Mouse (Mus musculus): ENCODE measurements around the gene Cmpk1. TPM values are rescaled to one million over a fixed set of nuclear protein-coding genes. Genes with fewer than 3 reads are reported as not detected.
A peak's percentile ranks its signal among the peaks of the same experiment; 100 is the strongest.

Cmpk1 gene
- total and polyA plus RNA-seq, 2 experiments from 2014 or later = 70.3 to 199 TPM

GRCm38 (mm10) chr4:114938248-114938647 is 48.8 kb downstream of the Cmpk1 start:
- no peak for TF ChIP-seq CTCF (IDR thresholded peaks at IDR 0.05; ENCODE audit: low read depth)
- Histone ChIP-seq H3K9me3 (ENCODE audit: low read length) (no peaks in the 10 kb centered on the region), H3K9ac (replicated peaks; ENCODE audit: low read length) (no peak overlapping the region), H3K4me2 (ENCODE audit: low read depth, low read length) (no peak overlapping the region), H3K27ac (no peak overlapping the region), H3K4me3 (ENCODE audit: low read length) (no peak overlapping the region), H3K4me1 (ENCODE audit: insufficient read depth, low read length) (no peaks in the 10 kb centered on the region), H3K27me3 (ENCODE audit: insufficient read depth, low read length) (no peaks in the 10 kb centered on the region), H3K36me3 (ENCODE audit: insufficient read depth, low read length) (no peaks in the 10 kb centered on the region)
- WGBS = 67% methylated on average over 3 of the region's 3 CpGs
- DNase-seq (ENCODE audit: low spot score) = no peak
- no peak for ATAC-seq

DNA sequence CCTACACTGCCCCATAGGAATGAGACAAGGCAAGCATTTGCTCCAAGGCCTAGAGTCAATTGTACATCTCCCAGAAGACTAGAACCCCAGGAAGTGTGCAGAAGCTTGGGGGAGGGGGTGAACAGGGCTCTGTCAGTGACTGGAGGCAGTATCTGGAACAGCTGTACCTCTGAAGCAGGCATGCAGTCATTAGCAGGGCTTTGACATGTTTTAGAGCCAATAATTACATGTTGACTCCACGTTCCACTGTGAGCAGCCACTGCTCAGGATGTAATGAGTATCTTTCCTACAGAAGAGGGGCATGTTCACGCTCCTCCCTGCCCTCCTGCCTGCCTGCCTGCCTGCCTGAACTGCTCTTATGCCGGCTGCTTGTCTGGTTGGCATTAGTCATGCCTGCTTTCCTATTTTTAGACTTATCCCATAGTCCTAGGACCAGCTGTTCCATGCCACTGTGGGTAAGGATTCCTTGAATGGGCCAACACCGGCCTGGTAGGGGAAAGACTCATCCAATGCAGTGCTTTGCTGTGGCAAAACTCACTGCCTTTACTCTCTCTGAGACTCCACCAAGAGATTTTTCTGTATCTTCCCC is 49.5 kb downstream of the Cmpk1 start:
- Histone ChIP-seq H3K36me3 (ENCODE audit: insufficient read depth, low read length) (no peaks in the 10 kb centered on the region), H3K9ac (replicated peaks; ENCODE audit: low read length) (no peak overlapping the region), H3K27ac (no peak overlapping the region), H3K4me2 (ENCODE audit: low read depth, low read length) (no peak overlapping the region), H3K9me3 (ENCODE audit: low read length) (no peaks in the 10 kb centered on the region), H3K27me3 (ENCODE audit: insufficient read depth, low read length) (no peaks in the 10 kb centered on the region), H3K4me3 (ENCODE audit: low read length) (no peak overlapping the region), H3K4me1 (ENCODE audit: insufficient read depth, low read length) (no peaks in the 10 kb centered on the region)
- TF ChIP-seq CTCF (IDR thresholded peaks at IDR 0.05; ENCODE audit: low read depth) = no peak
- no peak for DNase-seq (ENCODE audit: low spot score)
- ATAC-seq = no peak
- 56% methylated on average over 4 of the region's 4 CpGs for whole genome bisulfite sequencing

DNA sequence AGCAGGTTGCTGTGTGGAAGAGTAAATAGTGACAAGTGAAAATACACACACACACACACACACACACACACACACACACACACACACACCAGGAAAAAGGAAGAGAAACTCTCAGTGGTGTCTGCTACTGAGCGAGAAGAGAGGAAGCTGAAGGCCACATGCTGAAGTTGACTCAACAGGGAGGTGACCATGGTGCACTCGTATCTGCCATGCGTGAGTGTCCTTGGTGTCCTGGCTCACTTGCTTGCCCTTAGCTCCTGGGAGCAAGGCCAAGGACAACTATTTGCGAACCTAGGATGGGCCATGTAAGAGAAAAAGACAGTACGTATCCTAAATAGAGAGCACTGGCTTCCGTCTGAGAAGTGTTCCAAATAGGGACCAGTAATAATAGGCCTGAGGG is 52.9 kb downstream of the Cmpk1 start:
- 85% methylated on average over 6 of the region's 6 CpGs for WGBS
- H3K9me3 ChIP-seq (ENCODE audit: low read length) = no peaks in the 10 kb centered on the region
- no peak overlapping the region for H3K27ac ChIP-seq
- H3K36me3 ChIP-seq (ENCODE audit: insufficient read depth, low read length) = no peaks in the 10 kb centered on the region
- no peak overlapping the region for H3K4me3 ChIP-seq (ENCODE audit: low read length)
- TF ChIP-seq CTCF (IDR thresholded peaks at IDR 0.05; ENCODE audit: low read depth) = no peak
- H3K9ac ChIP-seq (replicated peaks; ENCODE audit: low read length) = no peak overlapping the region
- ATAC-seq = no peak
- DNase-seq (ENCODE audit: low spot score) = no peak
- peaks cover 2% of the 10 kb centered on the region; the same call in 1 of the 2 replicates for H3K27me3 ChIP-seq (ENCODE audit: insufficient read depth, low read length)
- H3K4me1 ChIP-seq (ENCODE audit: insufficient read depth, low read length) = no peaks in the 10 kb centered on the region
- H3K4me2 ChIP-seq (ENCODE audit: low read depth, low read length) = no peak overlapping the region

GRCm38 (mm10) chr4:114932747-114933146 is 54.3 kb downstream of the Cmpk1 start:
- no peaks in the 10 kb centered on the region for H3K4me1 ChIP-seq (ENCODE audit: insufficient read depth, low read length)
- no peak for TF ChIP-seq CTCF (IDR thresholded peaks at IDR 0.05; ENCODE audit: low read depth)
- H3K9me3 ChIP-seq (ENCODE audit: low read length) = no peaks in the 10 kb centered on the region
- DNase-seq (ENCODE audit: low spot score) = no peak
- H3K4me3 ChIP-seq (ENCODE audit: low read length) = no peak overlapping the region
- WGBS = 90% methylated on average over 4 of the region's 4 CpGs
- ATAC-seq = no peak
- no peak overlapping the region for H3K9ac ChIP-seq (replicated peaks; ENCODE audit: low read length)
- H3K27me3 ChIP-seq (ENCODE audit: insufficient read depth, low read length) = peaks cover 9% of the 10 kb centered on the region
- H3K36me3 ChIP-seq (ENCODE audit: insufficient read depth, low read length) = no peaks in the 10 kb centered on the region
- no peak overlapping the region for H3K27ac ChIP-seq
- no peak overlapping the region for H3K4me2 ChIP-seq (ENCODE audit: low read depth, low read length)

DNA sequence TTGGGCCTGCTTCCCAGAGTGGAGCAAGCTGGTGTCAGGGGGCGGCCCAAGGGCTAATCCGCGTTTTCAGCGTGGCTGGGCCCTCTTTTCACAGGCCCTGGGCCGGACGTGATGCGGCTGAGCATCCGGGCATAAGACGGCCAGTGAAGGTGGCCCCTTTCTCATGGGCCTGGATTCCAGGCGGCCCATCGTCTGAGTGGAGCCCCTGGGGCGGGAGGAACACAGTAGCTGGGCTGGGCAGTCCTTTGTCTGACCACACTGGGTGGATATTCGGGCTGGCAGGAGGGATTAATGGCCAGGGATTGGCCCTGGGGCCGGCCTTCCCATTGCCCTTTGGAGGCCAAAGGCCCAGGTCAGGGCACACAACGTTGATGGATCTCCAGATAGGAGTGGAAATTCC is 57.9 kb downstream of the Cmpk1 start:
- ATAC-seq (0 out of 2 replicates have a peak, but pooled peaks have one; percentile 5), DNase-seq (ENCODE audit: low spot score) (no peak)
- Histone ChIP-seq H3K4me2 (ENCODE audit: low read depth, low read length) (no peak overlapping the region), H3K9me3 (ENCODE audit: low read length) (no peaks in the 10 kb centered on the region), H3K9ac (replicated peaks; ENCODE audit: low read length) (no peak overlapping the region), H3K27ac (no peak overlapping the region), H3K36me3 (ENCODE audit: insufficient read depth, low read length) (no peaks in the 10 kb centered on the region), H3K4me1 (ENCODE audit: insufficient read depth, low read length) (no peaks in the 10 kb centered on the region), H3K27me3 (ENCODE audit: insufficient read depth, low read length) (peaks cover 45% of the 10 kb centered on the region), H3K4me3 (ENCODE audit: low read length) (no peak overlapping the region)
- WGBS = 23% methylated on average over 15 of the region's 15 CpGs
- TF ChIP-seq CTCF (IDR thresholded peaks at IDR 0.05; ENCODE audit: low read depth) = no peak

DNA sequence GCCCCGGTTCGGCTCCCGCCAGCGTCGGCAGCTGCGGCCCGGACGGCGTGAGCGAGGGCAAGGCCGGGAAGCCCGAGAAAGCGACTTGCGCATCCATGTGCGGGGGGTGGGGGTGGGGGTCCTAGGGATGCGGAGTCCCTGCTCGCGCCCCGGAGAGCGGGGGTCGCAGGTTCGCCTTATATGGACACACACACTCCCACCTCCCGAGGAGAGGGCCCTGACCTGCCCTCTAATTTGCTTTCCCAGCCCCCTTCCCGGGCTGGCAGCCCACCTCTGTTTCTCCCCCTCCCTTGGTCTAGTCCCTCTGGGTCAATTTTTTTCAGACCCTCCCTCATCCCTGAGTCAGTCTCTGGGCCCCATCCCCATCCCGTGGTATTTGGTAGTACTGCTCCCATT is 61.1 kb downstream of the Cmpk1 start, which contains the start of gene Foxe3:
TSS of gene Foxe3 (minus strand) at position 97 of the 396 bp plus-strand sequence.
- no peaks in the 10 kb centered on the region for H3K36me3 ChIP-seq (ENCODE audit: insufficient read depth, low read length)
- H3K4me3 ChIP-seq (ENCODE audit: low read length) = peak within 1 kb of the TSS; percentile 33
- 1% methylated on average over 24 of the region's 25 CpGs for WGBS
- no peak within 1 kb of the TSS for H3K9ac ChIP-seq (replicated peaks; ENCODE audit: low read length)
- DNase-seq (ENCODE audit: low spot score) = no peak
- no peak for TF ChIP-seq CTCF (IDR thresholded peaks at IDR 0.05; ENCODE audit: low read depth)
- peak within 1 kb of the TSS; percentile 52 for H3K4me2 ChIP-seq (ENCODE audit: low read depth, low read length)
- H3K27ac ChIP-seq = no peak within 1 kb of the TSS
- peaks cover 73% of the 10 kb centered on the region for H3K27me3 ChIP-seq (ENCODE audit: insufficient read depth, low read length)
- ATAC-seq = no peak
- no peaks in the 10 kb centered on the region for H3K4me1 ChIP-seq (ENCODE audit: insufficient read depth, low read length)
- H3K9me3 ChIP-seq (ENCODE audit: low read length) = no peaks in the 10 kb centered on the region
